Mouse (Mus musculus) ovary, postnatal 10 days (tissue): ENCODE measurements around the gene Cacna2d1.
A peak's percentile ranks its signal among the peaks of the same experiment; 100 is the strongest.

Experiments
- DNase-seq: peaks from one replicate; pipeline ENCODE4 v3.0.0; 2022; ENCODE audit warnings: low spot score

The Cacna2d1 gene

GRCm38 (mm10) chr5:15934376-15935233 is at the start of gene Cacna2d1:
Gene Cacna2d1, plus strand, starts transcription at chr5:15934691.
- peak; percentile 44 for DNase-seq

GRCm38 (mm10) chr5:15895098-15895497 is 39.4 kb upstream of the Cacna2d1 start:
- DNase-seq: no peak

GRCm38 (mm10) chr5:15896706-15897105 is 37.8 kb upstream of the Cacna2d1 start:
- DNase-seq: no peak

- DNase-seq: no peak
Observed at GRCm38 (mm10) chr5:15906446-15906845, 28.0 kb upstream of the Cacna2d1 start.

- DNase-seq: no peak
Observed at GRCm38 (mm10) chr5:15914931-15915330, 19.6 kb upstream of the Cacna2d1 start.

- DNase-seq: no peak
Observed at GRCm38 (mm10) chr5:15928506-15928905, 6.0 kb upstream of the Cacna2d1 start.

GRCm38 (mm10) chr5:15933017-15933416 is 1.5 kb upstream of the Cacna2d1 start:
- no peak for DNase-seq

- no peak for DNase-seq
Observed at GRCm38 (mm10) chr5:15933581-15934375, 713 bp upstream of the Cacna2d1 start.

- DNase-seq: peak; percentile 46
Observed at GRCm38 (mm10) chr5:15935234-15935728, 790 bp downstream of the Cacna2d1 start.

GRCm38 (mm10) chr5:15935831-15936710 is 1.6 kb downstream of the Cacna2d1 start:
- no peak for DNase-seq

GRCm38 (mm10) chr5:15941191-15941725 is 6.8 kb downstream of the Cacna2d1 start:
- no peak for DNase-seq

GRCm38 (mm10) chr5:15942051-15942450 is 7.6 kb downstream of the Cacna2d1 start:
- DNase-seq: no peak

GRCm38 (mm10) chr5:15948290-15949037 is 14.0 kb downstream of the Cacna2d1 start:
- DNase-seq: no peak

- DNase-seq: no peak
Observed at GRCm38 (mm10) chr5:15959760-15960159, 25.3 kb downstream of the Cacna2d1 start.

- no peak for DNase-seq
Observed at GRCm38 (mm10) chr5:15961866-15962265, 27.4 kb downstream of the Cacna2d1 start.

- no peak for DNase-seq
Observed at GRCm38 (mm10) chr5:15966888-15967287, 32.4 kb downstream of the Cacna2d1 start.

- no peak for DNase-seq
Observed at GRCm38 (mm10) chr5:15971821-15972220, 37.3 kb downstream of the Cacna2d1 start.

GRCm38 (mm10) chr5:15972351-15972750 is 37.9 kb downstream of the Cacna2d1 start:
- DNase-seq: no peak

GRCm38 (mm10) chr5:15974652-15975051 is 40.2 kb downstream of the Cacna2d1 start:
- DNase-seq: no peak

- no peak for DNase-seq
Observed at GRCm38 (mm10) chr5:15979225-15979624, 44.7 kb downstream of the Cacna2d1 start.

- DNase-seq: no peak
Observed at GRCm38 (mm10) chr5:15982573-15982972, 48.1 kb downstream of the Cacna2d1 start.
